Mouse (Mus musculus): ENCODE measurements around the gene Atp1a3. TPM values are rescaled to one million over a fixed set of nuclear protein-coding genes. Genes with fewer than 3 reads are reported as not detected.
A peak's percentile ranks its signal among the peaks of the same experiment; 100 is the strongest.

Gene Atp1a3
- polyA plus RNA-seq, 1 experiment from 2014 or later = 0.57 TPM

GRCm38 (mm10) chr7:25006586-25007364 is 1.0 kb upstream of the Atp1a3 start:
- no peaks in the 10 kb centered on the region for H3K4me1 ChIP-seq (ENCODE audit: insufficient read depth, low read depth, low read length)
- TF ChIP-seq CTCF (IDR thresholded peaks at IDR 0.05) (no peak), EP300 (IDR thresholded peaks at IDR 0.05) (no peak)
- H3K36me3 ChIP-seq (ENCODE audit: insufficient read depth, low read length) = no peaks in the 10 kb centered on the region
- DNase-seq (ENCODE audit: low spot score) (peak; percentile 61), ATAC-seq (peak; percentile 29)
- no peak overlapping the region for H3K9ac ChIP-seq (replicated peaks; ENCODE audit: low read depth)
- peaks cover 59% of the 10 kb centered on the region for H3K27me3 ChIP-seq (replicated peaks; ENCODE audit: insufficient read depth, low read length)
- 66% methylated on average over 12 of the region's 12 CpGs for WGBS
- no peak overlapping the region for H3K4me2 ChIP-seq (replicated peaks; ENCODE audit: low read depth, low read length)
- no peak overlapping the region for H3K4me3 ChIP-seq (ENCODE audit: low read depth, low read length)
- no peak overlapping the region for H3K27ac ChIP-seq (ENCODE audit: low read length)
- H3K9me3 ChIP-seq (ENCODE audit: low read length) = no peaks in the 10 kb centered on the region

- H3K4me1 ChIP-seq (ENCODE audit: insufficient read depth, low read depth, low read length) = no peaks in the 10 kb centered on the region
- H3K27me3 ChIP-seq (replicated peaks; ENCODE audit: insufficient read depth, low read length) = peaks cover 53% of the 10 kb centered on the region
- H3K36me3 ChIP-seq (ENCODE audit: insufficient read depth, low read length) = no peaks in the 10 kb centered on the region
- no peaks in the 10 kb centered on the region for H3K9me3 ChIP-seq (ENCODE audit: low read length)
- no peak overlapping the region for H3K9ac ChIP-seq (replicated peaks; ENCODE audit: low read depth)
- no peak for DNase-seq (ENCODE audit: low spot score)
- 53% methylated on average over 3 of the region's 3 CpGs for WGBS
- H3K4me3 ChIP-seq (ENCODE audit: low read depth, low read length) = peak overlapping the region; percentile 10; the same call in 1 of the 2 replicates
- H3K27ac ChIP-seq (ENCODE audit: low read length) = no peak overlapping the region
- peak overlapping the region; percentile 32; the same call in 1 of the 2 replicates for H3K4me2 ChIP-seq (replicated peaks; ENCODE audit: low read depth, low read length)
- no peak for ATAC-seq
- TF ChIP-seq EP300 (IDR thresholded peaks at IDR 0.05) (no peak), CTCF (IDR thresholded peaks at IDR 0.05) (no peak)
Observed at GRCm38 (mm10) chr7:25006171-25006570, 413 bp upstream of the Atp1a3 start.

GRCm38 (mm10) chr7:25004806-25005205 is 952 bp downstream of the Atp1a3 start:
- Histone ChIP-seq H3K36me3 (ENCODE audit: insufficient read depth, low read length) (no peaks in the 10 kb centered on the region), H3K27me3 (replicated peaks; ENCODE audit: insufficient read depth, low read length) (peaks cover 39% of the 10 kb centered on the region), H3K9ac (replicated peaks; ENCODE audit: low read depth) (no peak overlapping the region), H3K4me3 (ENCODE audit: low read depth, low read length) (no peak overlapping the region), H3K9me3 (ENCODE audit: low read length) (no peaks in the 10 kb centered on the region), H3K27ac (ENCODE audit: low read length) (no peak overlapping the region), H3K4me1 (ENCODE audit: insufficient read depth, low read depth, low read length) (no peaks in the 10 kb centered on the region), H3K4me2 (replicated peaks; ENCODE audit: low read depth, low read length) (no peak overlapping the region)
- no peak for ATAC-seq
- no peak for DNase-seq (ENCODE audit: low spot score)
- WGBS = 38% methylated on average over 6 of the region's 9 CpGs
- TF ChIP-seq CTCF (IDR thresholded peaks at IDR 0.05) (no peak), EP300 (IDR thresholded peaks at IDR 0.05) (no peak)

- DNase-seq (ENCODE audit: low spot score) (no peak), ATAC-seq (no peak)
- TF ChIP-seq EP300 (IDR thresholded peaks at IDR 0.05) (no peak), CTCF (IDR thresholded peaks at IDR 0.05) (no peak)
- 74% methylated on average over 8 of the region's 8 CpGs for WGBS
- Histone ChIP-seq H3K4me2 (replicated peaks; ENCODE audit: low read depth, low read length) (no peak overlapping the region), H3K9me3 (ENCODE audit: low read length) (no peaks in the 10 kb centered on the region), H3K27ac (ENCODE audit: low read length) (no peak overlapping the region), H3K4me3 (ENCODE audit: low read depth, low read length) (no peak overlapping the region), H3K4me1 (ENCODE audit: insufficient read depth, low read depth, low read length) (no peaks in the 10 kb centered on the region), H3K9ac (replicated peaks; ENCODE audit: low read depth) (no peak overlapping the region), H3K27me3 (replicated peaks; ENCODE audit: insufficient read depth, low read length) (peaks cover 30% of the 10 kb centered on the region; the same call in 1 of the 2 replicates), H3K36me3 (ENCODE audit: insufficient read depth, low read length) (no peaks in the 10 kb centered on the region)
Observed at GRCm38 (mm10) chr7:25003820-25004388, 1.9 kb downstream of the Atp1a3 start.

- ATAC-seq (no peak), DNase-seq (ENCODE audit: low spot score) (no peak)
- Histone ChIP-seq H3K27ac (ENCODE audit: low read length) (no peak overlapping the region), H3K4me2 (replicated peaks; ENCODE audit: low read depth, low read length) (no peak overlapping the region), H3K27me3 (replicated peaks; ENCODE audit: insufficient read depth, low read length) (peaks cover 25% of the 10 kb centered on the region; the same call in 1 of the 2 replicates), H3K36me3 (ENCODE audit: insufficient read depth, low read length) (no peaks in the 10 kb centered on the region), H3K4me1 (ENCODE audit: insufficient read depth, low read depth, low read length) (no peaks in the 10 kb centered on the region), H3K9me3 (ENCODE audit: low read length) (no peaks in the 10 kb centered on the region), H3K4me3 (ENCODE audit: low read depth, low read length) (no peak overlapping the region), H3K9ac (replicated peaks; ENCODE audit: low read depth) (no peak overlapping the region)
- TF ChIP-seq CTCF (IDR thresholded peaks at IDR 0.05) (no peak), EP300 (IDR thresholded peaks at IDR 0.05) (no peak)
- 32% methylated on average over 11 of the region's 11 CpGs for WGBS
Observed at GRCm38 (mm10) chr7:25003291-25003690, 2.5 kb downstream of the Atp1a3 start.

GRCm38 (mm10) chr7:25000711-25001110 is 5.0 kb downstream of the Atp1a3 start:
- no peaks in the 10 kb centered on the region for H3K9me3 ChIP-seq (ENCODE audit: low read length)
- 0 out of 2 replicates have a peak, but pooled peaks cover 6% of the 10 kb centered on the region for H3K27me3 ChIP-seq (replicated peaks; ENCODE audit: insufficient read depth, low read length)
- no peak overlapping the region for H3K4me3 ChIP-seq (ENCODE audit: low read depth, low read length)
- no peak for ATAC-seq
- H3K4me1 ChIP-seq (ENCODE audit: insufficient read depth, low read depth, low read length) = no peaks in the 10 kb centered on the region
- no peaks in the 10 kb centered on the region for H3K36me3 ChIP-seq (ENCODE audit: insufficient read depth, low read length)
- no peak for TF ChIP-seq EP300 (IDR thresholded peaks at IDR 0.05)
- no peak for TF ChIP-seq CTCF (IDR thresholded peaks at IDR 0.05)
- no peak overlapping the region for H3K4me2 ChIP-seq (replicated peaks; ENCODE audit: low read depth, low read length)
- H3K9ac ChIP-seq (replicated peaks; ENCODE audit: low read depth) = no peak overlapping the region
- 65% methylated on average over 12 of the region's 12 CpGs for WGBS
- no peak for DNase-seq (ENCODE audit: low spot score)
- no peak overlapping the region for H3K27ac ChIP-seq (ENCODE audit: low read length)
